Mouse (Mus musculus) E14TG2a.4 (cell line): ENCODE measurements around the gene Aes.

Experiments used
- CTCF ChIP-seq: conservative IDR thresholded peaks from 2 replicates; pipeline ENCODE4 v1.5.1; 2014; ENCODE audit warnings: low read length
- POU5F1 ChIP-seq: IDR thresholded peaks from 2 replicates; pipeline ENCODE4 v1.6.1; 2014; ENCODE audit warnings: low read length, borderline replicate concordance

DNA sequence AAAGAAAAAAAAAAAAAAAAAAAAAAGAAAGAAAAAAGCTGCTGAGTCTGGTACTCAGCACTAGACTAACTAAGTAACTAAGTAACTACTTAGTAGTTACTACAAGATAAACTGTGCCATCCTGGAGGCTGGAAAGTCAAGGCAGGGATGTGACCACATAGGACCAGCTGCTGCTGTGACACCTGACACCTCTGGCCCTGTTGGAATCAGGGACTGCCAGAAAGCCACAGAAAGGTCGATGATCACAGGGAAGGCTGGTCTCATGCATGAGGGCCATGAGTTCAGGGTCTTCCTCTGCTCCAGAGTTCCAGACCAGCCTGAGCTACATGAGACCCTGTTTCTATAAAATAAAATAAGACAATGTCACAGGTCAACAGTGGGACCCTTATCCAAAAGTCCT lies 1.8 kb upstream of the Aes start:
- TF ChIP-seq CTCF (no peak), POU5F1 (no peak)
